Mouse (Mus musculus) gastrocnemius, postnatal 4 days (tissue): ENCODE results near the gene Uaca. TPM values are rescaled to one million over a fixed set of nuclear protein-coding genes. Genes with fewer than 3 reads are reported as not detected.
"Not testable (repeated sequence)": the region's sequence is repeated elsewhere in the genome, so short reads cannot be mapped to it uniquely, and the experiment has no call there.

Experiments
- DNase-seq, 2 experiments: peaks; one replicate each; pipeline ENCODE4 v3.0.0; 2021 to 2022; ENCODE audit warnings: low spot score in 2 of 2, mixed read lengths in 2 of 2
- total RNA-seq, 2 experiments: library from RNA; stranded (reverse); gene quantifications; 2 replicates each; pipeline ENCODE4 v1.2.3; 2021

Gene Uaca
- total RNA-seq, 2 experiments from 2014 or later = 84.9 to 105 TPM

DNA sequence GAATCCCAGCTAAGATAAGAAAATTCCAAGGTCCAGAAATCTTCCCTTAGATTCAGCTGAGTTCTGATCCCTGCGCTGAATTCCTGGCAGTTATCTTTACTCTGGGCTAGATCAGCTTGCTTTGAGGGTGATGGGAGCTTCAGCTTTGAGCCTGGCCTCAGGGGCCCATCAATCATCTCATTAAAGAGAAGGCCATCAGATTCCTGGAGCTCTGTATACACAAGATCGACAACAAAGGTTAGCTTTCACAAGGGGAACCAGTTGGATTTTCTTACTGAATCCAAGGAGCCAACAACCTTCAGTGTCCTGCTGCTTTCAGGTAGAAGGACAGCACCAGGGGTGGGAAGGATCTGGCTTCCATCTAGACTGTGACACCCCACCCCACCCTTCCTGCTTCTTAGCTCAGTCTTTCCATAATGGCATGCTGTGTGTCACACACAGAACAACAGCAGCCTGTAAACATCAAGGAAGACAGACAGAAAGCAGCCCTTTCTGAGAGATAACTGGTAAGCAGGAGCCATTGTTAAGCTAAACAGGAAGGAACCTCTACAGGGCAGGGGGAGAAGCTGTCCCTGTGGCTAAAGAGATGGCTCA lies 6.7 kb upstream of the Uaca start:
- DNase-seq = no peak

GRCm38 (mm10) chr9:60790282-60790681 lies 4.1 kb upstream of the Uaca start:
- DNase-seq = no peak

DNA sequence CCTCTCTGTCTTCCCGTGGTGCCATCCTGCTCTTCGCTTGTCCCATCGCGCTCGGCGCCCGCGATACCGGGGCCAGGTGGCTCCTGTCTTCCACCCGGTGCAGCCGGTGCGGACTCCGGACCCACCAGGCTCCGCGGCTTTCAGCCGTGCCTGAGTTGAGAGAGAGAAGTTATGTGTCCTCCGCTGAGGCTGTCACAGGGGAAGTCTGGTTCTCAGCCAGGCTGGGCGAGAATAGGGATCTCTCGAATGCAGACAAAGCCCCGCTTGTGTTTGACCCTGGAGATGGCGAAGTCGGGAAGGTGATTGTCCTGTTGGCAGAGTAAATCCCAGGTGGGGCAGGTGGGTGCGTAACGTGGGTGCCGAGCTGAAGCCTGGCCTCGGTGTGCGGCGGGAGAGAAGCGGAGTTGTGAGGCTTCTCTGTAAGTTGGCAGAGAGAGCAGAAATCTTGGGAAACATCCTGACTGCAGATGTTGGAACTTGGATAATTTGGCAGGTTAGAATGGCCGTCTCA lies 554 bp downstream of the Uaca start:
- DNase-seq = peak; percentile 29 to 61

DNA sequence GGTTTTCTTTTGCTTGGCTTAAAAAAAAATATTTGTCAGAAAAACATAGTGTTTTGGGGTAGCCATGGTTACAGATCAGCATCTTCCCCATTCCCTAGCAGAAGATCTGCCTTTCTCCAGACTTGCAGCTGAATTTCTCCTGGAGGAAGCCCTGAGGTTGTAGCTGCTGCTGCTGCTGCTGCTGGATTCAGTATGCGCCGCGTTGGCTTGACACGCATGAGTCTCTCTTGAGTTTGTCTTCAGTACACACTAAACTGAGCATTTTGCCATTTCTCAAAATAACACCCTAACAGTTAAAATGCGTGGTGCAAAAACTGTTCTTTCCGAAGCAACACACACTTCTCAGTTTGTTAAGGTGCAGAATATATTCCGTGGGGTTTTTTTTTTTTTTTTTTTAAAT lies 1.7 kb downstream of the Uaca start:
- no peak for DNase-seq

DNA sequence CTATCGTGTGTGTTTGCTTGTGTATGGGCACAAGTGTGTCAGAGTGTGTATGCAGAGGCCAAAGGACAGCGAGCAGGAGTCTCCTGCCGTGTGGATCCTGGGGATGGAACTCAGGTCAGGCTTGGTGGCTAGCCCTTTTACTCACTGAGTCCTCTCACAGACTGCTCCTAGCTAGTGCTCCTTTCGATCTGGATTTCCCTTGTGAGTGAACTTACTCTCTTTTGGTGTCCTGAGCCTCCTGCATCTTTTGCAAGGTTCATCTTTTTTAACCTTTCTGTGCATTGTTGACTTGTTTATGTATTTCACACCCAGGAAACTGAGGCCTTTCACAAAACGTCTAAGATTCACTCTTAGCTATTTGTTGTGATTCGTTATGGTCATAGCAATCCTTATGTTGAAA lies 2.8 kb downstream of the Uaca start:
- DNase-seq = no peak

- no peak for DNase-seq
Measured at GRCm38 (mm10) chr9:60799061-60799460, 4.7 kb downstream of the Uaca start.

DNA sequence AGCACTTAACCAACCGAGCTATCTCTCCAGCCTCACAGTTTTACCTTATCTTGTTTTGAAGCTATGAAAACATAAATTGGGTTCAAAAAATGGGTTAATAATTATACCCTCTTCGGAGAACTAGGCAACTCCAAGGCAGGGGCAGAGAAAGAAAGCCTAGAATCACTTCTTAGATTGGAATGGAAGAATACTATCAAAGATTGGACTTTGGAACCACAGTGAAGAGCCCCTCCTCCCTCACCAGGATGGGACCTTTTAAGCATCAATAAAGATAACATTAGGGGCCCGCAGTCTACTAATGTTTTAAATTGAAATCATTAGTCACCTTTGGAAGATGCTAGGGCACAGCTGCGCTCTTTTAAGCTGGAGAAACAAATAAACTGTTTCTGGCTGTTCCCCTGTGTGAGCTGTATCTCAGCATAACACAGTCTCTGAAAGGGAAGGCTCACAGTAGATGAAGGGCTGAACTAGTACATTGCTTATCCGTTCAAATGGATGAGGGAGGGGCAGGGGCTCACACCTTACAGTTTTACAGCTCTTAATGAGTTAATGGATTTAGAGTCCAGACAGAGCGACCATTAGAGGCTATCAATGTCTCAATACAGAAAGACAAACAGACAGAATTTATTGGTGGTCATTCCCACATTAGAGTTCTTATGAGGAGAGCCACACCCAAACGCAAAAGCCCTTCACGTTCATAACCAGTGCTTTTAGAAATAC lies 6.5 kb downstream of the Uaca start:
- DNase-seq = no peak

GRCm38 (mm10) chr9:60801746-60802145 lies 7.4 kb downstream of the Uaca start:
- no peak for DNase-seq

GRCm38 (mm10) chr9:60802341-60802740 lies 8.0 kb downstream of the Uaca start:
- DNase-seq = no peak

DNA sequence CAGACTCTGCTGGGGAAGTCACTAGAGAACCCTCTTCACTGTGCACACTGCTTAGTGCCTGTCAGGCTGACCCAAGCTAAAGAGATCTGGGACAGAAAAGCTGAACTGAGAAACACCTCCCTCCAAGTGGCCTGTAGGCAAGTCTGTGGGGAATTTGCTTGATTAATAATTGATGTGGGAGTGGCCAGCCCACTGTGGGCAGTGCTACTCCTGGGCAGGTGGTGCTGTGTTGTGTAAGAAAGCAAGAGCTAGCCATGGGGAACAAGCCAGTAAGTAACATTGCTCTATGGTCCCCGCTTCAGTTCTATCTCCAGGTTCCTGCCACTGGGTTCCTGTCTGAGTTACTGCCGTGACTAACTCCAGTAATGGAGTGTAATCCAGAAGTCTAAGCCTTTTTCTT lies 11.7 kb downstream of the Uaca start:
- DNase-seq = no peak

DNA sequence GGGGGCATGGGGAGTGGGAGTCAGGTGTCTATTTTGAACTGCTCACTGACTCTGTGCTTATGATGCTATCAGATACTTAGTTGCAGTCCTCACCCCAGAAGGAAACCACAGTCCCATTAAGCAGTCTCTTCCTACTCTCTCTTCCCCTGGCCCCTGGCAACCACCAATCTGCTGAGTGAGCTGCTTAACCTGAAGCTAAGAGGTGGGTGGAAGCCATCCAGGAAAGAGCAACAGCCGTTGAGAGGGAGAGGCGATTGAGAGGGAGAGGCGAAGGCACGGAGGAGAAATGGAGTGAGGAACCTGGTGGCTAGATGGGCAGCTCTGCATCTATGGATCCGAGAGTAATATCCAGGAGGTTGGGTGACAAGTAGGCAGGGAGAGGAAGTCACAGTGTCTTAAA lies 13.7 kb downstream of the Uaca start:
- DNase-seq = no peak

DNA sequence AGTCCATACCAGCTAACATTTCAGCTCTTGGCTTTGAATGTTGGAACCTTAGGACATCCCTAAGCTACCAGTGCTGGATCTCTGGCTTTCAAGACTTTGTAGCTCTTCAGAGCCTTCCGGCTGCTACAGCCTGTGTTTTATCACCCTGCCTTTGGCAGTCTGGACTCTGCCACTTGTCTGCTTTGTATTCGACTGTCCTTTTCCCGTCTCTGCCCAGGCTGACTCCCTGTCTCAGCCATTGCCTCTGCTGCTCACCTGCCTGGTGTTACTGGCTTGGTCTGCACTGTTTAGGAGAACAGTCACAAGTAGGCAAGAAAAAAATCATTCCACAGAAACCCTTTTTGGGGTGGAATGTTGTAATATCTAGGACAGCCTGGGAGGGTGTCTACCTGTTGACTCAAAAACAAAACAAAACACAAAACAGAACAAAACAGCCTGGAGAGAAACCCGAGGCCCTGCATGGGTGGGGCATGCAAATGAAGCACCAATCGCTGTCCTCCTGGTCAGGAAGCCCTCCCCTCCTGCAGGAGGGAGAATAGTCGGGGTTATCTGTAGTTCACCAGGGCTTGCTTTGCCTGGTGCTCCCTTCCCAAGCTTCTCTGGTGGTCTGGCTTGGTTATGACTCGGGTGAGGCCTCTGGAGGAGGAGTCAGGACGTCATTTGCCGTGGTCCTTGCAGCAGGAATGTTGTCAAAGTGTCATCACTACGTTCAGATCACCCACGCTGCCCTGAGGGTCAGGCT lies 19.0 kb downstream of the Uaca start:
- peak in 1 of 2 experiments; percentile 23 for DNase-seq

DNA sequence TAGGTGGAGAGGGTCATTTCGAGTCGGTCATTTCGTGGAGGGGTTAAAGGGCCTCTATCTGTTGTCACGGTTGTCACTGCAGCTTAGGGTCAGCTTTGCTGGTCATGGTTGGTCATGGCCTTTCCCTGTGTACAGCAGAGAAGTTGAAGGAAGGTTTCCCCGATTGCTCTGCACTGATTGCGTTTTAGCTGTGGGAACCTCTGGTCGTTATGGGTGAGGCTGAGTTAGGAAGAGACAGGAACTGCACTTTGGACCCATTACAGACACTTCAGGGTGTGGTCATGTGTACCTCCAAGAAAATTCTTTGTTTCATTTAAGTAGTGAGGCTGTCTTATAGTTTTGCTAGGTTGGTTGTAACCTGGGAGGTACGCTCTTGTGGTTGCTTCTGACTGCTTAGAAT lies 21.2 kb downstream of the Uaca start:
- DNase-seq = no peak

DNA sequence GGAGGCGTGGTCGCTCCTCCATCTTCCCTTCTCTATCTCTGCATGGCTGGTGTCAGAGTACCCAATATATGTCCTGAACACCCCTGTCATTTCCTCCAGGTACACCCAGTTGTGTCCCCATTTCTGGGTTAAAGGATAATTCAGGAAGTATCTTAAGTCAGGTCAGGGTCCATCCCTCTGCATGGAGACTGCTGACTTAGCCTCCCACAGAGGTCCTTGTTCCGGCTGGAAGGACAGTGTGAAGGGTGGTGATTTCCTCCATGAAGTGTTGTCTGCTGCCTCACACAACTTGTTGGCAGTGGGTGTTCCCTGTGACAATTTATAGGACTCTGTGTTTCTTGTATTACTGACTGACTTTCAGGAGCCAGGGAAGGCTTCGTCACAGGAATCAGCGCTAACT lies 23.2 kb downstream of the Uaca start:
- DNase-seq = no peak

DNA sequence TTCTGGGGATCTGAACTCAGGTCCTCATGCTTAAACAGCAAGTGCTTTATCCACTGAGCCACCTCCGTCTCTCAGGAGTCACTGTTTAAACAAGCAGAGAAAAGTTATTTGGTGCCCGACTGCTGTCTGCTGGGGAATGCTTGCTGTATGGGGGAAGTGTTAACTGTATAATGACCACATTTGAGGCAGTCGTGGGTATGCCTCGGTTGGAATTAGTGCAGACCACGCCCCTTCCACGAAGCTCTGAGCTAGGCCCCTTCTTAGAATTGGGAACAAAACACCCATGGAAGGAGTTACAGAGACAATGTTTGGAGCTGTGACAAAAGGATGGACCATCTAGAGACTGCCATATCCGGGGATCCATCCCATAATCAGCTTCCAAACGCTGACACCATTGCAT lies 24.2 kb downstream of the Uaca start:
- not testable (repeated sequence) for DNase-seq

- no peak for DNase-seq
Measured at GRCm38 (mm10) chr9:60819340-60819739, 25.0 kb downstream of the Uaca start.

- no peak for DNase-seq
Measured at GRCm38 (mm10) chr9:60821501-60821900, 27.2 kb downstream of the Uaca start.

DNA sequence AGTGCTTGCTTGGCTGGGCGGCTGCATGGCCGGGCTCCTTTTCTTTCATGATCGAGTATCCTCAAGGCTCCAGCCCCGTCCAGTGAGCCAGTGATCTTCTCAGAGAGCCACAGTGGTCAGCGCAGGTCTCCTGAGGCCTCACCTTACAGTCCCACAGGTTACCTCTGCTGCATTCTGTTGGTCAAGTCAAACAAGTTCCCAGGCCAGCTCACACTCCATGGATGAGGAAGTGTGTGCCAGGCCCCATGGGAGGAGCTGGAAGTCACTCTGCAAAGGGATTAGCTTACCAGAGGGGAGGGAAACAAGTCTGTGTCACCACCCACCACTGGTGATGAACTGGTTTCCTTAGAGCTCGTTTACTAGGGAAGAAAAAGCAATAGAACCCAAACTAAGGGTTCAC lies 28.3 kb downstream of the Uaca start:
- no peak for DNase-seq

GRCm38 (mm10) chr9:60825506-60825905 lies 31.2 kb downstream of the Uaca start:
- no peak for DNase-seq

GRCm38 (mm10) chr9:60826759-60827158 lies 32.4 kb downstream of the Uaca start:
- DNase-seq = no peak

DNA sequence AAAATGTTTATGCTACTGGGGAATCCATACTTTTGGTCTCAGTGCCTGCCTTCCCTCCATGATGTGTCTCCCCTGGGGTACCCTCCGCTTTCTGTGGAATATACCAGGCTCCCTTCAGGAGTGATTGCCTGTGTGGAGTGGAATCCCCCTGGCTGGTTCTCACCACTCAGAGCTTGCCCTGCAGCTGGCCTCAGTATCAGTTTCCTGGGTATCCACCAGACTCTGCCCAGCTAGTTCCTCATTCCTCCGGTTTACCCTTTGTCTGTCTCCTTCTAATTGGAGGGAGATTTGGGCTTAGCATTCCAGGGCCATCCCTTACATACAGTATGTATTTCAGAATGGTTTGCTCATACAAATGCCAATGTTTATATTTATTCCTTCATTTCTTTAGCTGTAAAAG lies 33.9 kb downstream of the Uaca start:
- DNase-seq = no peak

DNA sequence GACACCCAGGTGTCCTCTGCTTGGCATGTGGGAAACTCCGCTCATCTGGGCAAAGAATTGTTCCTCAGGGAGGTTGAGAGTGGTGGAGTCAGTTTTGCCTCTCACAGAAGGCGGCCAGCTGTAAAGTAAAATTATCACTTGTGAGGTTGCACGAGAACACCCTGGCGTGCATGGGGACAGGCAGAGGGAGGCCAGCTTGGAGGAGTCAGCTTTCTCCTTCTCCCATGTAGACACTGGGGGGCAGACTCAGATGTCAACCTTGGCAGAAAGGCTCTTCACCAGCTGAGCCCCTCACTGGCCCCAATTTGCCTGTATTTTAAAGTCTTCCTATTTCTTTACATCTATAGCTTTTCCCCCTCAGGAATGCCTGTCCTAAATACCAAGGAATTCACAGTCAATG lies 35.3 kb downstream of the Uaca start:
- no peak for DNase-seq
